Mouse (Mus musculus) MEL (cell line): ENCODE measurements around the gene Syt7. TPM values are rescaled to one million over a fixed set of nuclear protein-coding genes. Genes with fewer than 3 reads are reported as not detected.

ENCODE experiments used
- DNase-seq: peaks from one replicate; pipeline ENCODE4 v3.0.0; 2011; ENCODE audit warnings: low read depth, low spot score
- H3K27ac ChIP-seq: 2 replicates; pipeline ENCODE4 v1.5.1; 2012; ENCODE audit warnings: low read depth, mild to moderate bottlenecking, control low read depth, low read length, moderate library complexity; ENCODE audit not compliant: control insufficient read depth
- H3K27me3 ChIP-seq, 2 experiments: fragments of 150-350 bp in 1 of 2; sonication (generic) in 1 of 2; 2 replicates each; pipeline ENCODE4 v1.6.1; 2012; ENCODE audit warnings: low read length in 2 of 2, mild to moderate bottlenecking in 2 of 2, improper control_type of control experiment in 1 of 2, moderate library complexity in 1 of 2; ENCODE audit not compliant: insufficient read depth in 2 of 2, control insufficient read depth in 1 of 2
- H3K36me3 ChIP-seq, 2 experiments: 2 replicates each; pipeline ENCODE4 v1.6.1; 2012 to 2014; ENCODE audit warnings: low read length in 2 of 2, improper control_type of control experiment in 1 of 2, inconsistent platforms in 1 of 2, mild to moderate bottlenecking in 1 of 2; ENCODE audit not compliant: insufficient read depth in 2 of 2, control insufficient read depth in 1 of 2
- H3K4me1 ChIP-seq, 2 experiments: fragments of 150-350 bp in 1 of 2; sonication (generic) in 1 of 2; 2 replicates each; pipeline ENCODE4 v1.6.1; 2012; ENCODE audit warnings: low read length in 2 of 2, improper control_type of control experiment in 1 of 2, mild to moderate bottlenecking in 1 of 2; ENCODE audit not compliant: insufficient read depth in 2 of 2, control insufficient read depth in 1 of 2
- H3K4me3 ChIP-seq, 2 experiments: fragments of 150-350 bp in 1 of 2; sonication (generic) in 1 of 2; 2 replicates each; pipeline ENCODE4 v1.5.1; 2012; ENCODE audit warnings: low read depth in 2 of 2, low read length in 2 of 2, mild to moderate bottlenecking in 2 of 2, moderate library complexity in 2 of 2, control low read depth in 1 of 2, improper control_type of control experiment in 1 of 2; ENCODE audit not compliant: control insufficient read depth in 1 of 2, insufficient read depth in 1 of 2
- H3K79me2 ChIP-seq: 2 replicates; pipeline ENCODE4 v1.6.1; 2012; ENCODE audit warnings: mild to moderate bottlenecking, low read length, moderate library complexity; ENCODE audit not compliant: control insufficient read depth, poor library complexity, insufficient read depth
- H3K9ac ChIP-seq: 2 replicates; pipeline ENCODE4 v1.6.1; 2012; ENCODE audit warnings: low read depth, mild to moderate bottlenecking, control low read depth, low read length, moderate library complexity; ENCODE audit not compliant: control insufficient read depth, poor library complexity, severe bottlenecking
- H3K9me3 ChIP-seq: fragments of 150-350 bp; sonication (generic); replicated peaks from 2 replicates; pipeline ENCODE4 v1.6.1; 2012; ENCODE audit warnings: mild to moderate bottlenecking, low read length, improper control_type of control experiment, moderate library complexity; ENCODE audit not compliant: insufficient read depth
- BHLHE40 ChIP-seq: IDR thresholded peaks from 2 replicates; pipeline ENCODE4 v1.6.1; 2012; ENCODE audit warnings: low read depth, mild to moderate bottlenecking, inconsistent platforms, low read length, improper control_type of control experiment, borderline replicate concordance
- CHD1 ChIP-seq: IDR thresholded peaks from 2 replicates; pipeline ENCODE4 v1.6.1; 2012; ENCODE audit warnings: low read depth, mild to moderate bottlenecking, inconsistent platforms, low read length, improper control_type of control experiment
- E2F4 ChIP-seq: IDR thresholded peaks from 2 replicates; pipeline ENCODE4 v1.6.1; 2011; ENCODE audit warnings: low read depth, low read length, improper control_type of control experiment, borderline replicate concordance
- EP300 ChIP-seq, 2 experiments: IDR thresholded peaks; 2 replicates each; pipeline ENCODE4 v1.6.1; 2011; ENCODE audit warnings: improper control_type of control experiment in 2 of 2, low read length in 2 of 2, low read depth in 1 of 2, mild to moderate bottlenecking in 1 of 2
- ETS1 ChIP-seq: IDR thresholded peaks from 2 replicates; pipeline ENCODE4 v1.6.1; 2012; ENCODE audit warnings: low read depth, mild to moderate bottlenecking, inconsistent platforms, low read length, improper control_type of control experiment, moderate library complexity
- GATA1 ChIP-seq: IDR thresholded peaks from 2 replicates; pipeline ENCODE4 v1.6.1; 2011; ENCODE audit warnings: low read depth, low read length, improper control_type of control experiment
- KAT2A ChIP-seq: conservative IDR thresholded peaks from 2 replicates; pipeline ENCODE4 v1.6.1; 2012; ENCODE audit warnings: low read depth, low read length, improper control_type of control experiment, inconsistent platforms
- MYB ChIP-seq: IDR thresholded peaks from 2 replicates; pipeline ENCODE4 v1.6.1; 2011; ENCODE audit warnings: mild to moderate bottlenecking, low read depth, low read length, improper control_type of control experiment
- NELFE ChIP-seq: IDR thresholded peaks from 2 replicates; pipeline ENCODE4 v1.6.1; 2011; ENCODE audit warnings: low read depth, low read length, improper control_type of control experiment
- NRF1 ChIP-seq: IDR thresholded peaks from 2 replicates; pipeline ENCODE4 v1.6.1; 2014; ENCODE audit warnings: low read depth, mild to moderate bottlenecking, inconsistent platforms, low read length, improper control_type of control experiment, moderate library complexity; ENCODE audit not compliant: poor library complexity, insufficient read depth, severe bottlenecking
- POLR2AphosphoS5 ChIP-seq: IDR thresholded peaks from 2 replicates; pipeline ENCODE4 v1.6.1; 2012; ENCODE audit warnings: low read depth, borderline replicate concordance, mild to moderate bottlenecking, inconsistent platforms, low read length, moderate library complexity, mixed read lengths
- RAD21 ChIP-seq: IDR thresholded peaks from 2 replicates; pipeline ENCODE4 v1.6.1; 2011; ENCODE audit warnings: mild to moderate bottlenecking, low read depth, low read length, improper control_type of control experiment
- RCOR1 ChIP-seq: IDR thresholded peaks from 2 replicates; pipeline ENCODE4 v1.6.1; 2012; ENCODE audit warnings: low read depth, mild to moderate bottlenecking, inconsistent platforms, low read length, improper control_type of control experiment
- SIN3A ChIP-seq: IDR thresholded peaks from 2 replicates; pipeline ENCODE4 v1.6.1; 2012; ENCODE audit warnings: low read length, improper control_type of control experiment, inconsistent platforms
- SMC3 ChIP-seq: IDR thresholded peaks from 2 replicates; pipeline ENCODE4 v1.6.1; 2011; ENCODE audit warnings: low read depth, low read length, improper control_type of control experiment
- TAL1 ChIP-seq: IDR thresholded peaks from 2 replicates; pipeline ENCODE4 v1.6.1; 2012; ENCODE audit warnings: mild to moderate bottlenecking, inconsistent platforms, low read length, moderate library complexity, mixed read lengths
- TBP ChIP-seq: IDR thresholded peaks from 2 replicates; pipeline ENCODE4 v1.8.0; 2011; ENCODE audit warnings: low read depth, low read length, improper control_type of control experiment
- TCF12 ChIP-seq: IDR thresholded peaks from 2 replicates; pipeline ENCODE4 v1.6.1; 2014; ENCODE audit warnings: low read depth, mild to moderate bottlenecking, inconsistent platforms, low read length, improper control_type of control experiment, moderate library complexity
- USF1 ChIP-seq: IDR thresholded peaks from 2 replicates; pipeline ENCODE4 v1.6.1; 2014; ENCODE audit warnings: low read depth, mild to moderate bottlenecking, inconsistent platforms, low read length, improper control_type of control experiment, moderate library complexity
- ZKSCAN1 ChIP-seq: IDR thresholded peaks from 2 replicates; pipeline ENCODE4 v1.6.1; 2012; ENCODE audit warnings: low read depth, mild to moderate bottlenecking, inconsistent platforms, low read length, improper control_type of control experiment, moderate library complexity
- polyA plus RNA-seq, 2 experiments: library from polyadenylated mRNA; stranded (reverse) in 1 of 2; unstranded in 1 of 2; fragments of >175 nt in 1 of 2; fragments of >200 nt in 1 of 2; gene quantifications; 2 replicates each; pipeline versions ENCODE4 v1.2.1 to v1.2.4; 2012; ENCODE audit warnings: low replicate concordance in 2 of 2, low read depth in 1 of 2; ENCODE audit not compliant: insufficient read length in 2 of 2, insufficient read depth in 1 of 2, missing spikeins in 1 of 2
- total RNA-seq: library from RNA; depleted of rRNA; stranded (reverse); fragments of 300-350 nt; gene quantifications from 2 replicates; pipeline ENCODE4 v1.2.3, GENCODE M21; 2012

Syt7 gene
- total and polyA plus RNA-seq, 3 experiments = not detected

- no peaks in the 10 kb centered on the region; a peak in 2 of 4 replicates for H3K27me3 ChIP-seq
- H3K9me3 ChIP-seq = no peaks in the 10 kb centered on the region
- H3K36me3 ChIP-seq = no peaks in the 10 kb centered on the region
- no peaks in the 10 kb centered on the region for H3K4me1 ChIP-seq
- H3K9ac ChIP-seq = no peak overlapping the region
- H3K27ac ChIP-seq = no peak overlapping the region
- H3K79me2 ChIP-seq = no peaks in the 10 kb centered on the region
- no peak for DNase-seq
- H3K4me3 ChIP-seq = no peak overlapping the region
- no peak for TF ChIP-seq TCF12
- TF ChIP-seq ZKSCAN1 = no peak
- no peak for TF ChIP-seq ETS1
- TF ChIP-seq E2F4 = no peak
- no peak for TF ChIP-seq MYB
- no peak for TF ChIP-seq NELFE
Measured at GRCm38 (mm10) chr19:10454718-10455436, 66.0 kb downstream of the Syt7 start.

- H3K9ac ChIP-seq = no peak overlapping the region
- H3K27me3 ChIP-seq = no peaks in the 10 kb centered on the region; a peak in 2 of 4 replicates
- H3K36me3 ChIP-seq = no peaks in the 10 kb centered on the region
- no peaks in the 10 kb centered on the region for H3K4me1 ChIP-seq
- H3K79me2 ChIP-seq = no peaks in the 10 kb centered on the region
- no peaks in the 10 kb centered on the region for H3K9me3 ChIP-seq
- DNase-seq = no peak
- H3K27ac ChIP-seq = no peak overlapping the region
- TF ChIP-seq GATA1 = no peak
- no peak for TF ChIP-seq RCOR1
- no peak for TF ChIP-seq SMC3
- TF ChIP-seq KAT2A = no peak
- no peak for TF ChIP-seq TBP
- TF ChIP-seq CHD1 = no peak
- TF ChIP-seq BHLHE40 = no peak
- no peak for TF ChIP-seq TAL1
- no peak overlapping the region for H3K4me3 ChIP-seq
Measured at GRCm38 (mm10) chr19:10455437-10455806, 66.5 kb downstream of the Syt7 start.

- Histone ChIP-seq H3K27ac (no peak within 1 kb of the TSS), H3K27me3 (no peaks in the 10 kb centered on the region; a peak in 2 of 4 replicates), H3K4me1 (no peaks in the 10 kb centered on the region), H3K79me2 (no peaks in the 10 kb centered on the region), H3K9me3 (no peaks in the 10 kb centered on the region), H3K36me3 (no peaks in the 10 kb centered on the region), H3K4me3 (no peak within 1 kb of the TSS), H3K9ac (no peak within 1 kb of the TSS)
- no peak for DNase-seq
- TF ChIP-seq KAT2A = no peak
- TF ChIP-seq RAD21 = no peak
- no peak for TF ChIP-seq POLR2AphosphoS5
- no peak for TF ChIP-seq BHLHE40
- TF ChIP-seq EP300 (IDR thresholded peaks at IDR 0.05; ENCODE audit: low read depth in 1 of 2, low read length in 2 of 2) = no peak
- no peak for TF ChIP-seq NRF1
- no peak for TF ChIP-seq USF1
- TF ChIP-seq SIN3A = no peak
Measured at GRCm38 (mm10) chr19:10456752-10457483, 68.0 kb downstream of the Syt7 start, which contains the start of gene Lrrc10b. Gene Lrrc10b (minus strand): TSS chr19:10457473.
